Mouse (Mus musculus) olfactory bulb, adult 2 months (tissue): ENCODE results near the gene Gpr1.

Source experiments
- CTCF ChIP-seq: fragments of 200-500 bp; IDR thresholded peaks from 2 replicates; pipeline ENCODE4 v1.5.1; 2012; ENCODE audit warnings: low read depth, mild to moderate bottlenecking, low read length, moderate library complexity; ENCODE audit not compliant: insufficient read depth
- POLR2A ChIP-seq: fragments of 200-500 bp; IDR thresholded peaks from 2 replicates; pipeline ENCODE4 v1.6.1; 2012; ENCODE audit warnings: mild to moderate bottlenecking, low read depth, low read length, moderate library complexity; ENCODE audit not compliant: insufficient read depth

DNA sequence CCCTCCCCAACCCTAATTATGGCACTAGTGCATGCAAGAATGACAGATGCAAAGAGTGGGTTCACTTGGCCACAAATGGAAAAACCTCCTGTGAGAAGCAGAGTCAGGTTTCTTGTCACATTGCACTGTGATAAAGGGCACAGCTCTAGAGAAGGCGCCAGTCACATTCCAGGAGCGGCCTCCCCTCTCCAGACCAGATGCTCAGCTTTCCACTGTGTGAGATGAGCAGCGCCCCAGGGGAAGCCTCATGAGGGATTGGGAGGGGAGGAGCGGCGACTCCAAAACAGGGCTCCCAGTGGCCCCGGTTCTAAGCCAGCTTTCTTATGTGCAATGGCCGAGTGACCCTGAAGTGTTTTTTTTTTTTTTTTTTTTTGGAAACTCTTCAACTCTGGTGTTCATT is 11.5 kb upstream of the Gpr1 start:
- no peak for TF ChIP-seq POLR2A
- TF ChIP-seq CTCF, result no peak
